Mouse (Mus musculus): ENCODE results near the gene Ear1. TPM values are rescaled to one million over a fixed set of nuclear protein-coding genes. Genes with fewer than 3 reads are reported as not detected.
"Not testable (repeated sequence)": the region's sequence is repeated elsewhere in the genome, so short reads cannot be mapped to it uniquely, and the experiment has no call there.

Gene Ear1
- total RNA-seq, 2 experiments from 2014 or later: 55.7 to 70.3 TPM

- ATAC-seq (replicated peaks; ENCODE audit: low FRiP score, poor library complexity, severe bottlenecking): not testable (repeated sequence)
Measured at GRCm38 (mm10) chr14:43808142-43808541, 67.2 kb downstream of the Ear1 start.

- ATAC-seq (replicated peaks; ENCODE audit: low FRiP score, poor library complexity, severe bottlenecking): not testable (repeated sequence)
Measured at GRCm38 (mm10) chr14:43804435-43804834, 70.9 kb downstream of the Ear1 start.

GRCm38 (mm10) chr14:43796905-43797470 lies 78.3 kb downstream of the Ear1 start:
- ATAC-seq (replicated peaks; ENCODE audit: low FRiP score, poor library complexity, severe bottlenecking): not testable (repeated sequence)

GRCm38 (mm10) chr14:43796069-43796904 lies 79.0 kb downstream of the Ear1 start:
- ATAC-seq (replicated peaks; ENCODE audit: low FRiP score, poor library complexity, severe bottlenecking): no peak

GRCm38 (mm10) chr14:43793811-43794210 lies 81.5 kb downstream of the Ear1 start:
- ATAC-seq (replicated peaks; ENCODE audit: low FRiP score, poor library complexity, severe bottlenecking): not testable (repeated sequence)

GRCm38 (mm10) chr14:43784645-43785044 lies 90.7 kb downstream of the Ear1 start, which contains the start of gene Gm8180:
Gm8180 (minus strand) TSS chr14:43784745.
- ATAC-seq (replicated peaks; ENCODE audit: low FRiP score, poor library complexity, severe bottlenecking): not testable (repeated sequence)

Other genes with a start within 250 kb of the Ear1 start
- gene Gm8165, start 198.3 kb downstream of the Ear1 start, total RNA-seq (2015; ENCODE audit: low replicate concordance): not detected in 2 replicates
- not detected in 2 replicates for gene Gm8165, start 198.3 kb downstream of the Ear1 start, total RNA-seq (2017; ENCODE audit: low replicate concordance)
- gene Gm7324, start 177.7 kb downstream of the Ear1 start, total RNA-seq (2015; ENCODE audit: low replicate concordance): not detected in 2 replicates
- gene Gm7324, start 177.7 kb downstream of the Ear1 start, total RNA-seq (2017; ENCODE audit: low replicate concordance): 3.3 TPM in 1 of 2 replicates, not detected in the other
- not detected in 2 replicates for gene Gm16506, start 148.0 kb downstream of the Ear1 start, total RNA-seq (2015; ENCODE audit: low replicate concordance)
- gene Gm16506, start 148.0 kb downstream of the Ear1 start, total RNA-seq (2017; ENCODE audit: low replicate concordance): not detected in 2 replicates
- not detected in 2 replicates for gene Gm6526, start 127.7 kb downstream of the Ear1 start, total RNA-seq (2015; ENCODE audit: low replicate concordance)
- not detected in 2 replicates for gene Gm6526, start 127.7 kb downstream of the Ear1 start, total RNA-seq (2017; ENCODE audit: low replicate concordance)
- not detected in 2 replicates for gene Gm8180, start 90.8 kb downstream of the Ear1 start, total RNA-seq (2015; ENCODE audit: low replicate concordance)
- gene Gm8180, start 90.8 kb downstream of the Ear1 start, total RNA-seq (2017; ENCODE audit: low replicate concordance): not detected in 2 replicates
- gene Ear10, start 48.0 kb upstream of the Ear1 start, total RNA-seq (2015; ENCODE audit: low replicate concordance): not detected in 2 replicates
- not detected in 2 replicates for gene Ear10, start 48.0 kb upstream of the Ear1 start, total RNA-seq (2017; ENCODE audit: low replicate concordance)
- gene Gm8113, start 49.9 kb upstream of the Ear1 start, total RNA-seq (2015; ENCODE audit: low replicate concordance): 6.3 and 12.5 TPM in 2 replicates
- 5.7 and 7.7 TPM in 2 replicates for gene Gm8113, start 49.9 kb upstream of the Ear1 start, total RNA-seq (2017; ENCODE audit: low replicate concordance)
- not detected in 2 replicates for gene Ang5, start 81.6 kb upstream of the Ear1 start, total RNA-seq (2015; ENCODE audit: low replicate concordance)
- gene Ang5, start 81.6 kb upstream of the Ear1 start, total RNA-seq (2017; ENCODE audit: low replicate concordance): not detected in 2 replicates
- not detected in 2 replicates for gene Ang6, start 126.8 kb upstream of the Ear1 start, total RNA-seq (2015; ENCODE audit: low replicate concordance)
- not detected in 2 replicates for gene Ang6, start 126.8 kb upstream of the Ear1 start, total RNA-seq (2017; ENCODE audit: low replicate concordance)
- 73.6 and 109 TPM in 2 replicates for gene Ear2, start 227.1 kb upstream of the Ear1 start, total RNA-seq (2015; ENCODE audit: low replicate concordance)
- gene Ear2, start 227.1 kb upstream of the Ear1 start, total RNA-seq (2017; ENCODE audit: low replicate concordance): 95.7 and 162 TPM in 2 replicates
- not detected in 2 replicates for gene Gm3327, start 248.3 kb upstream of the Ear1 start, total RNA-seq (2015; ENCODE audit: low replicate concordance)
- gene Gm3327, start 248.3 kb upstream of the Ear1 start, total RNA-seq (2017; ENCODE audit: low replicate concordance): not detected in 2 replicates

Data from erythroblast, adult 5-6 weeks (primary cell).